8 mouse cellular contexts compared by ENCODE assay signal in the genomic region with DNA sequence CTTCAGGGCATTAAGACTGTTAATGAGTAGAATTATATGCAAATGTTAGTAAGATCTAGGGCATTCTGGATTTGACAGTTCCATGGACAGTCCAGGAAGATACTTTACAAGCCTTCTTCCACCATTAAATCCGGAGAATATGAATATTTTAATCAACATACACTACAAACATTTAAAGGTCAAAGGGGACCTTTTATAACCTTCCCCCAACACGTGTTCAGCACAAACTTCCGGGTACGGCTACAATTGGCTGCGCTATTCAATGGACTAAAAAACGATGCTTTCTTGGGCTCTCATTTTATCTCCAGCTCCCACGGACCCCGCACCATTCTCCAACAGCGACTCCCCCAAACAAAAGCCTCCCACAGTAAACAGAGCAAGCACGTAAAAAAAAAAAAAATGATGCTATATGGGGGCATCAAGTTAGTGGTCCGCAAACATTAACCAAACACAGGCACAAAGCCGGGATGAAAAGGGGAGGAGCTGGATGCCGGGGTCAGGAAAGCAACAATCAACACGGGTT. TPM values are rescaled to one million over a fixed set of nuclear protein-coding genes. Genes with fewer than 3 reads are reported as not detected.
A peak's percentile ranks its signal among the peaks of the same experiment; 100 is the strongest.
DNase-seq lines count a peak whose midpoint lies in the region; ATAC-seq and TF ChIP-seq lines count a peak whose summit lies in the region.

No protein-coding gene starts in this region.

- H3K27me3 ChIP-seq in heart, adult 2 months (ENCODE audit: control insufficient read depth, insufficient read depth, low read length) = no peaks in the 10 kb centered on the region
- H3K27me3 ChIP-seq in ES-Bruce4 (ENCODE audit: control insufficient read depth, insufficient read depth, low read length, poor library complexity, severe bottlenecking) = no peaks in the 10 kb centered on the region
- no peaks in the 10 kb centered on the region for H3K27me3 ChIP-seq in forebrain, embryonic 11.5 days (ENCODE audit: control insufficient read depth, insufficient read depth, low read length)
- H3K27me3 ChIP-seq in limb, embryonic 11.5 days (ENCODE audit: control insufficient read depth, insufficient read depth, low read length) = no peaks in the 10 kb centered on the region

- H3K9me3 ChIP-seq in ES-Bruce4 (replicated peaks; ENCODE audit: control insufficient read depth, insufficient read depth, low read length, poor library complexity, severe bottlenecking) = no peaks in the 10 kb centered on the region
- H3K9me3 ChIP-seq in forebrain, embryonic 11.5 days (ENCODE audit: control insufficient read depth, low read length) = no peaks in the 10 kb centered on the region
- H3K9me3 ChIP-seq in limb, embryonic 11.5 days (ENCODE audit: control insufficient read depth, low read length) = no peaks in the 10 kb centered on the region

- DNase-seq in heart, adult 2 months = peak in 1 of 2 experiments; percentile 16
- DNase-seq in heart, postnatal 4 days = no peak
- DNase-seq in forebrain, embryonic 11.5 days (ENCODE audit: low spot score) = no peak
- no peak for DNase-seq in limb, embryonic 11.5 days (ENCODE audit: low spot score)
- DNase-seq in naive thymus-derived CD4-positive, alpha-beta T cell, adult 2 months (ENCODE audit: low read depth) = peak; percentile 54
- no peak for DNase-seq in layer of hippocampus, postnatal 10 days (ENCODE audit: low spot score in 2 of 2)
- no peak for DNase-seq in testis, postnatal 14 days (ENCODE audit: low spot score)

- intact Hi-C loops in heart, adult 2 months (cut with DNase I) = no loop called here

- H3K4me1 ChIP-seq in heart, adult 2 months (ENCODE audit: control insufficient read depth, insufficient read depth, low read length) = peaks cover 3% of the 10 kb centered on the region; the same call in 1 of the 2 replicates
- peaks cover 2% of the 10 kb centered on the region for H3K4me1 ChIP-seq in ES-Bruce4 (ENCODE audit: control insufficient read depth, insufficient read depth, low read length)
- no peaks in the 10 kb centered on the region; the same call in 1 of the 2 replicates for H3K4me1 ChIP-seq in forebrain, embryonic 11.5 days (replicated peaks; ENCODE audit: control insufficient read depth, insufficient read depth, low read length)
- H3K4me1 ChIP-seq in limb, embryonic 11.5 days (ENCODE audit: control insufficient read depth, insufficient read depth, low read length) = 0 out of 2 replicates have a peak, but pooled peaks cover 2% of the 10 kb centered on the region

- H3K4me3 ChIP-seq in heart, adult 2 months = peak overlapping the region; percentile 93
- H3K4me3 ChIP-seq in ES-Bruce4 (ENCODE audit: low read depth, low read length) = peak overlapping the region; percentile 79
- H3K4me3 ChIP-seq in forebrain, embryonic 11.5 days (ENCODE audit: low read depth, low read length) = peak overlapping the region; percentile 97
- H3K4me3 ChIP-seq in limb, embryonic 11.5 days (ENCODE audit: low read depth, low read length) = peak overlapping the region; percentile 98

- H3K4me2 ChIP-seq in forebrain, embryonic 11.5 days (ENCODE audit: low read depth, low read length, severe bottlenecking) = peak overlapping the region; percentile 86
- peak overlapping the region; percentile 91 for H3K4me2 ChIP-seq in limb, embryonic 11.5 days (ENCODE audit: low read depth, severe bottlenecking)

- peaks cover 11% of the 10 kb centered on the region for H3K36me3 ChIP-seq in heart, adult 2 months (ENCODE audit: control insufficient read depth, insufficient read depth, low read length)
- H3K36me3 ChIP-seq in ES-Bruce4 (ENCODE audit: control insufficient read depth, insufficient read depth, low read length, poor library complexity, severe bottlenecking) = peaks cover 5% of the 10 kb centered on the region
- no peaks in the 10 kb centered on the region for H3K36me3 ChIP-seq in forebrain, embryonic 11.5 days (ENCODE audit: control insufficient read depth, insufficient read depth, low read length)
- no peaks in the 10 kb centered on the region for H3K36me3 ChIP-seq in limb, embryonic 11.5 days (ENCODE audit: control insufficient read depth, insufficient read depth, low read length)

- peak overlapping the region; percentile 94 for H3K9ac ChIP-seq in heart, adult 2 months (ENCODE audit: low read depth, low read length)
- peak overlapping the region; percentile 98 for H3K9ac ChIP-seq in ES-Bruce4 (ENCODE audit: low read depth, poor library complexity, severe bottlenecking)
- H3K9ac ChIP-seq in forebrain, embryonic 11.5 days (ENCODE audit: low read length) = peak overlapping the region; percentile 94
- H3K9ac ChIP-seq in limb, embryonic 11.5 days (ENCODE audit: low read length) = peak overlapping the region; percentile 92

- peaks cover 5% of the 10 kb centered on the region for H3K79me2 ChIP-seq in heart, adult 2 months (replicated peaks; ENCODE audit: control insufficient read depth, insufficient read depth, low read length)

- WGBS in heart, adult 2 months = 2% methylated on average over 14 of the region's 14 CpGs
- 4% methylated on average over 14 of the region's 14 CpGs for WGBS in forebrain, embryonic 11.5 days
- WGBS in limb, embryonic 11.5 days = 3% methylated on average over 14 of the region's 14 CpGs

- no peak for TF ChIP-seq POLR2A in heart, adult 2 months (IDR thresholded peaks at IDR 0.05; ENCODE audit: insufficient read depth, low read depth, low read length)
- no peak for TF ChIP-seq POLR2A in ES-Bruce4 (IDR thresholded peaks at IDR 0.05; ENCODE audit: insufficient read depth, low read length)

- H3K27ac ChIP-seq in heart, adult 2 months = peak overlapping the region; percentile 98
- 0 out of 2 replicates have a peak overlapping the region, but pooled peaks have one; percentile 3 for H3K27ac ChIP-seq in ES-Bruce4 (ENCODE audit: insufficient read depth, low read length)
- no peak overlapping the region for H3K27ac ChIP-seq in forebrain, embryonic 11.5 days (ENCODE audit: low read depth, low read length)
- no peak overlapping the region for H3K27ac ChIP-seq in limb, embryonic 11.5 days (replicated peaks; ENCODE audit: low read depth, low read length)

- TF ChIP-seq CTCF in heart, adult 2 months (IDR thresholded peaks at IDR 0.05) = no peak
- no peak for TF ChIP-seq CTCF in ES-Bruce4 (IDR thresholded peaks at IDR 0.05; ENCODE audit: low read depth, low read length)

- TF ChIP-seq EP300 in heart, adult 2 months (IDR thresholded peaks at IDR 0.05; ENCODE audit: insufficient read depth, low read depth, low read length) = no peak
- TF ChIP-seq EP300 in ES-Bruce4 (IDR thresholded peaks at IDR 0.05; ENCODE audit: insufficient read depth, low read depth, low read length) = no peak

- ATAC-seq in forebrain, embryonic 11.5 days (replicated peaks; ENCODE audit: low FRiP score) = no peak
- ATAC-seq in limb, embryonic 11.5 days (ENCODE audit: insufficient number of reproducible peaks, low FRiP score, low TSS enrichment, low read depth) = no peak

RNA-seq across cellular contexts. Expression of gene Sbno1, which starts 1.5 kb away (rescaled TPM):
- total RNA-seq in heart, adult 2 months (2021) = 10 to 100 TPM; 58.8 to 62.9 TPM
- 11.3 and 18.5 TPM in 2 replicates for polyA plus RNA-seq in heart, adult 2 months (2012; rRNA removed)
- 10 to 100 TPM; 72.7 to 76.8 TPM for total RNA-seq in heart, postnatal 4 days (2021)
- 177 and 189 TPM in 2 replicates for polyA plus RNA-seq in ES-Bruce4 (2011; ENCODE audit: insufficient read depth, insufficient read length, low read depth, missing spikeins)
- polyA plus RNA-seq in forebrain, embryonic 11.5 days (2014; fragmentation: Nextera tagmentation; extraction: Ambion mirVana) = 87.3 and 92.8 TPM in 2 replicates
- polyA plus RNA-seq in limb, embryonic 11.5 days (2014; fragmentation: Nextera tagmentation; extraction: Ambion mirVana) = 84.9 and 85.7 TPM in 2 replicates
- 100 to 1,000 TPM; 125 to 128 TPM for total RNA-seq in layer of hippocampus, postnatal 10 days (2021)

RNA-seq across cellular contexts. Expression of gene Kmt5a, which starts 15.5 kb away (rescaled TPM):
- 100 to 1,000 TPM; 191 to 210 TPM for total RNA-seq in heart, adult 2 months (2021)
- polyA plus RNA-seq in heart, adult 2 months (2012; rRNA removed) = 136 and 162 TPM in 2 replicates
- 100 to 1,000 TPM; 130 to 132 TPM for total RNA-seq in heart, postnatal 4 days (2021)
- polyA plus RNA-seq in ES-Bruce4 (2011; ENCODE audit: insufficient read depth, insufficient read length, low read depth, missing spikeins) = 166 and 187 TPM in 2 replicates
- 120 and 133 TPM in 2 replicates for polyA plus RNA-seq in forebrain, embryonic 11.5 days (2014; fragmentation: Nextera tagmentation; extraction: Ambion mirVana)
- polyA plus RNA-seq in limb, embryonic 11.5 days (2014; fragmentation: Nextera tagmentation; extraction: Ambion mirVana) = 102 and 121 TPM in 2 replicates
- 10 to 100 TPM; 43.6 to 50.8 TPM for total RNA-seq in layer of hippocampus, postnatal 10 days (2021)

RNA-seq across cellular contexts. Expression of gene Rilpl2, which starts 53.9 kb away (rescaled TPM):
- 1 to 10 TPM; 6.8 to 9.1 TPM for total RNA-seq in heart, adult 2 months (2021)
- 6.9 and 8.4 TPM in 2 replicates for polyA plus RNA-seq in heart, adult 2 months (2012; rRNA removed)
- total RNA-seq in heart, postnatal 4 days (2021) = 10 to 100 TPM in 1 of 2 experiments, 1 to 10 TPM in 1; 8.3 to 10.9 TPM
- 4.7 and 6.3 TPM in 2 replicates for polyA plus RNA-seq in ES-Bruce4 (2011; ENCODE audit: insufficient read depth, insufficient read length, low read depth, missing spikeins)
- polyA plus RNA-seq in forebrain, embryonic 11.5 days (2014; fragmentation: Nextera tagmentation; extraction: Ambion mirVana) = 20.7 and 22.1 TPM in 2 replicates
- 28.7 and 29.3 TPM in 2 replicates for polyA plus RNA-seq in limb, embryonic 11.5 days (2014; fragmentation: Nextera tagmentation; extraction: Ambion mirVana)
- 10 to 100 TPM; 22.4 to 25.2 TPM for total RNA-seq in layer of hippocampus, postnatal 10 days (2021)

RNA-seq across cellular contexts. Expression of gene Snrnp35, which starts 58.7 kb away (rescaled TPM):
- 10 to 100 TPM; 10.5 to 14.5 TPM for total RNA-seq in heart, adult 2 months (2021)
- polyA plus RNA-seq in heart, adult 2 months (2012; rRNA removed) = 2.4 and 4.5 TPM in 2 replicates
- total RNA-seq in heart, postnatal 4 days (2021) = 10 to 100 TPM; 19.3 to 23.5 TPM
- polyA plus RNA-seq in ES-Bruce4 (2011; ENCODE audit: insufficient read depth, insufficient read length, low read depth, missing spikeins) = 27.1 and 28.6 TPM in 2 replicates
- polyA plus RNA-seq in forebrain, embryonic 11.5 days (2014; fragmentation: Nextera tagmentation; extraction: Ambion mirVana) = 14.3 and 17.3 TPM in 2 replicates
- 14.1 and 15.3 TPM in 2 replicates for polyA plus RNA-seq in limb, embryonic 11.5 days (2014; fragmentation: Nextera tagmentation; extraction: Ambion mirVana)
- total RNA-seq in layer of hippocampus, postnatal 10 days (2021) = 10 to 100 TPM; 20.9 to 32.7 TPM

Comparison
In these comparisons a context has a peak if more than half of its experiments do, and no peak if none do; other contexts are left out.
1. H3K27ac ChIP-seq: peak in heart, adult 2 months (single experiment) and ES-Bruce4 (single experiment); none in forebrain, embryonic 11.5 days (single experiment) and limb, embryonic 11.5 days (single experiment).
2. Peak in every context shown above with its lines, with median percentiles within 50 percentile points of each other: H3K4me3 ChIP-seq and H3K9ac ChIP-seq.